Mouse (Mus musculus): ENCODE data around the gene Atg9a. TPM values are rescaled to one million over a fixed set of nuclear protein-coding genes. Genes with fewer than 3 reads are reported as not detected.

The Atg9a gene
- total RNA-seq, 2 experiments from 2014 or later = 38.0 to 43.7 TPM

DNA sequence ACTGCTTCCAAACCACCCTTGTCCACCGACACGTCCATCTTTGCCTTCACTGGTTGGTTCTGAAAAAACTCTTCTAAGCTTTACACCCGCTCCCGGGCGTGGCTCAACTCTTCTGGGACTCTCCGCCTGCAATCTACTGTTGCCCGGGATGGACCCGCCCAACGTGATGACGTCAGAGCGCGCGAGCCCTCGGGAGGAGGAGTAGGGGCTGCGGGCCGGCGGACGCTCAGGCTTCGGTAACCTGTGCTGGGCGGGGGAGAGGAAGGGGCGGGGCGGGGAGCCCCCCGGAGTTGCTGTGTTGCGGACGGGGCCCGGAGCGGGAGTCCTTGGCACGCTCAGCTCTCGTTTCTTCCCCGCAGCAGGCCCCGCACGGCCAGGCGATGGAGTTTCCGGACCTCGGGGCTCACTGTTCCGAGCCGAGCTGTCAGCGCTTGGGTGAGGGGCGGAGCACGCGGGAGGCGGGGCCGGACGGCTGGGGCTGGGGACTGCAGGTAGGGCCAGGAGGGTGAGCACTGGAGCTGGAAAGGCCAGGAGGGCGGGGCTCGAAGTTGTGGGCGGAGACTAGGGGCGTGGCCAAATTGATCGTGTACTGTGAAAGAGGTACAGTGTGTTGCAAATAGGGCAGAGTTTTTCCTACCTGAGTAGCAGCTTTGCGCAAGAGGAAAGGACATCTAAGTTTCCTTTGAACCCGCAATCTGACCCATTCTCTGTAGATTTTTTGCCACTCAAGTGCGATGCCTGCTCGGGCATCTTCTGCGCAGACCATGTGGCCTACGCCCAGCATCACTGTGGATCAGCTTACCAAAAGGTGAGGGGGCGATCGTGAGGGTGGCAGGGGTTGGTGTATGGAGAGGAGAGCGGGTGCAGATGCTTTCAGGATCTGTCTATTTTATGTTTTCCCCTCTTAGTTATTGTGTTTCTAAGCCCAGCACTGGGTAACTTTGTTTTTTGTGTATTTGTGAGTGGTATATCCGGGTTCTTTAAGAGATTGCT lies 23.2 kb downstream of the Atg9a start, which contains the start of gene Zfand2b:
Gene Zfand2b (plus strand): TSS at position 175 of the 993 bp plus-strand sequence.
- peak; percentile 99 for DNase-seq

DNA sequence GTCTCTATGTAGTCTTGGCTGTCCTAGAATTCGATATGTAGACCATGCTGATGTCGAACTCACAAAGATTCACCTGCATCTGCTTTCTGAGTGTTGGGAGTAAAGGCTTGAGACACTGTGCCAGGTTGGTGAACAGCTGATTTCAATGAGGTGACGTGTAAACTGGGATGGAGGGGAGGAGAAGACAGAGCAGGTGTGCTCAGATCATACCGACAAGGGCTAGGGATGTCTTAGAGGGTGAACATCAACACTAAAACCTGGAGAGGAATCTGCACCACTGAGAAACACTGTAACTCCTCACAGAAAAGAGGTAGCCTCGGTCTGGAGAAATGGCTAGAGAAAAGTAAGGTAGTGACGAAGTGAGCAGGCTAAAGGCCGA lies 23.9 kb downstream of the Atg9a start:
- DNase-seq = no peak

DNA sequence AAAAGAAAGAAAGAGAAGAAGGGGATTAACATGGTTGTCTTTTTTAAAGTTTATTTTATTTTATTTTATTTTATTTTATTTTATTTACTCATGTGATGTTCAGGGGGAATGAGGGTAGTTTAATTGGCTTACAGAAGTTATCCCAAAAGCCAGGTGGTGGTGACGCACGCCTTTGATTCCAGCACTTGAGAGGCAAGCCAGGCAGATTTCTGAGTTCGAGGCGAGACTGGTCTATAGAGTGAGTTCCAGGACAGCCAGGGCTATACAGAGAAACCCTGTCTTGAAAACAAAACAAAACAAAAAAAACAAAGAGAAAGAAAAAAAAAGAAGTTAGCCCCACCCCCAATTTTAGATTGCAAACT lies 31.8 kb downstream of the Atg9a start:
- no peak for DNase-seq

DNA sequence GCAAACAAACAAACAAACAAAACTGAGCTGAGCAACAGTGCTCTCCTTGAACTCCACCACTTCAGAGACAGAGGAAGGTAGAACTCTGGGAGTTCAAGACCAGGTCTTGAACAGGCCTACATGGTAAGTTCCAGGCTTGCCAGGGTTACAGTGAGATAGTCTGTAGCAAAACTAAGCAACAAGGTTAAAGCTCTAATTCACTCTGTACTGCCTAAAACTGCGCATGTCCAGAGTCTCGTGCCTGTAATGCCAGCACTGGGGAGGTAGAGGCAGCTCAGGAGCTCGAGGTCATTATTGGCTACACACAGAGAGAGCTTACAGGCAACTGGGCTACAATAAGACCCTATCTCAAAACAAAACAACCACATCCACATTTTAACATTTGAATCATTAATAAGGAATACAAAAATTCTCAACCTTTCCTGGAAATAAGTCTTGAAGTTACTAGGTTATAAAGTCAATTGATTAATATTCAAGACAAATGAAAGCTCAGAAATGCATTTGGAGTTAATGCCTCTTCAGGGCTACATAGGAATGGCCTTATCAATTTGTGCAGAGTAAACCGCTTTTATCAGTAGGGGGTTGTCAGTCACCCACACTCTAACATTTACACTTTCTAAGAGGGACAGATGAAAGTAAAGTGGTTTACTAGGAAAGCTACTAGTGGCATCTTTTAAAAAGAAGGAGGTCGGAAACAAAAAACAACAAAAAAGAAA lies 32.3 kb downstream of the Atg9a start:
- no peak for DNase-seq

DNA sequence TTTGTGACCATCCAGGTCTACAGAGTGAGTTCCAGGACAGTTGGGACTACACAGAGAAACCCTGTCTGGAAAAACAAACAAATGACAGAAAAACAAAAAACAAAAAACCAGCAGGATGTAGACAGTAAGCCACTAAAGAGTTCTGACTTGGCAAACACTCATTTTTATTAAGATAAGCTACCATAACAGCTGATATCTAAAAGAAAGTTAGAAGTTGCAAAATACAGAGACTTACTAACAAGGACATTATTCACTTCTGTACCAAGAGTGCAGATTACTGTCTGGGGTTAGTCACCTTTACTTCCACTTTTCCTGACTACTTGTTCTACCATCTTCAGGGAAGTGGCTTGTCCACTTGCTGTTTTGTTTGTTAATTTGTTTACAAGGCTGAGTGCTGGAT lies 33.0 kb downstream of the Atg9a start:
- DNase-seq = no peak

DNA sequence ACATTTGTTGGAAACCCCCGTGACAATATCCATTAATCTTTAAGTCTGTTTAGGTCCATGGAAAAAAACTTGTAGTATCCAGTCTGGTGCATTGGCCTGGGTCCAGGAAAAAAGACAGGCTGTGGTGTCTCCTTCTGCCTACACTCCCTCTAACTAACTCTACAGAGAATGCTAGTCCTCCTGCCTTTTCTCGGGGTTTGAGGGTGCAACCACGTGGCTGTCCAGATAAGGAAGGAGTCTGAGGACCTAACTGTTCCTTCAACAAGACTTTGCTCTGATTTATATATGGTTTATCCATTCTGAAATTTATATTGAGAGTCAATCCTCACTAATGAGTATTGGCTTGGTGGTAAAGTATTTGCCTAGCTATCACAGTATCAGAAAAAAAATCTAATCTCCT lies 36.2 kb downstream of the Atg9a start:
- DNase-seq = no peak

DNA sequence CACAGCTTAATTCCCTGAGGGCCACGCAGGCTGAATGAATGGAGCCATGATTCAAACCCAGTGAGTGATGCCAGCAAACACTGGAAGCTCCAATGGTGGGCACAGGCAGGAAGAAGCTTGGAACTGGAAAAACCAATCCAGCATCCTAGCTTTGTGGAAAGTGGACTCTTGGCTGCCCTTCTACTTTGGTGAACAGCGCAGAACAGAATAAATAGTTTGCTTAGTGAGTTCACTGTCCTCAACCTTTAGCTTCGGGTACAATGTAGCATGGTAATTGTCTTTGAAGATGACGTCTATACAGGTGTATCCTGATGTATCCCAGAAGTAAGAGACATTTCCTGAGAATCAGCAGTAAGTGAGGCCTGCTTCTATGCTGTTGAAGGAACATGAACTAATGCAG lies 43.3 kb downstream of the Atg9a start:
- DNase-seq = no peak

DNA sequence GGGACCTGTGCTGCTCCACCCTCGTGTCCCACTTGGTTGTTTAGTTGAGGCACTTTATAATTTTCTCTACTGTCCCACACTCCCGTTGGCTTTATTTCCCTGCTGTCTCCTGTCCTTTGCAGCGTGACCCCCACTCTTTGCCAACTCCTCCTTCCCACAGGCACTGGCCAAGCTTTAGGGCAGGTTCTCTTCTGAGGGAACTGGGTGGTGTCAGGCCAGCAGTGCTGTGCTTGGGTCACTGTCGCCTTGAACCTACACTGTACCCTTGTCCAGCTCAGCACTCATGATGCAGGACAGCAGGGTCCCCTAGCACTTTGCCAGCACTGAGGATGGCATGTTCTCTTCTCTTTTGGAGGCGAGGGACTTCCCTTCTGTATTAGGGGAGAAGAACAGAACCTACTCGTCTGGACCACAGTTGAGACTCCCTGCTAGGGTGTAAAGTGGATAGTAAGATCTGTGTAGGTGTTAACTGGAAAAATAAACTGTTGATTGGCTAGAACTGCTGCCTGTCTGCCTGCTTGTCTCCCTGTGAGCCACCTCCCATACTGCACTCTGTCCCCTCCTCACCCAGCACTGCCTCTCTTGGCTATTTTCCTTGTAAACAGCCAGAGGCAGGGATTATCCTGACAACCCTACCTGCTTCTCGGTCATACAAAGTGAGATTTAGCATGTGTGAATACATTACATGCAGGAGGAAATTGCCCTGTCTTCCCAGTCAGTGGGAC lies 44.4 kb downstream of the Atg9a start:
- no peak for DNase-seq

DNA sequence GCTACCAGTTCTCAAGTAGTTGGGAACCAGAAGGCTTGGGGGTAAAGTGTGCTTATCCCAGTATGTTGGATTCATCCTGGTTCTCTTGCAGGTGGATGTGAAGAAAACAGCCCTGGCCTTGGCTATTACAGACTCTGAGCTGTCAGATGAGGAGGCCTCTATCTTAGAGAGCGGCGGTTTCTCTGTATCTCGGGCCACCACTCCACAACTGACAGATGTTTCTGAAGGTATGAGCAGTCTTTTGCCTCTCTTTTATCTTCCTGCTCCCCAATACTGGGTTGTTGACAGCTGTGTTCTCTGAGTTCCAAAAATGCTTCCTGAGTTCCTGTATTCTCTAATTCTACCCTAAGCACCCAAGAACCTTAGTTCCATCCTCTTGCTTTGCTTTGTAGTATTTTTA lies 46.4 kb downstream of the Atg9a start:
- DNase-seq = no peak

DNA sequence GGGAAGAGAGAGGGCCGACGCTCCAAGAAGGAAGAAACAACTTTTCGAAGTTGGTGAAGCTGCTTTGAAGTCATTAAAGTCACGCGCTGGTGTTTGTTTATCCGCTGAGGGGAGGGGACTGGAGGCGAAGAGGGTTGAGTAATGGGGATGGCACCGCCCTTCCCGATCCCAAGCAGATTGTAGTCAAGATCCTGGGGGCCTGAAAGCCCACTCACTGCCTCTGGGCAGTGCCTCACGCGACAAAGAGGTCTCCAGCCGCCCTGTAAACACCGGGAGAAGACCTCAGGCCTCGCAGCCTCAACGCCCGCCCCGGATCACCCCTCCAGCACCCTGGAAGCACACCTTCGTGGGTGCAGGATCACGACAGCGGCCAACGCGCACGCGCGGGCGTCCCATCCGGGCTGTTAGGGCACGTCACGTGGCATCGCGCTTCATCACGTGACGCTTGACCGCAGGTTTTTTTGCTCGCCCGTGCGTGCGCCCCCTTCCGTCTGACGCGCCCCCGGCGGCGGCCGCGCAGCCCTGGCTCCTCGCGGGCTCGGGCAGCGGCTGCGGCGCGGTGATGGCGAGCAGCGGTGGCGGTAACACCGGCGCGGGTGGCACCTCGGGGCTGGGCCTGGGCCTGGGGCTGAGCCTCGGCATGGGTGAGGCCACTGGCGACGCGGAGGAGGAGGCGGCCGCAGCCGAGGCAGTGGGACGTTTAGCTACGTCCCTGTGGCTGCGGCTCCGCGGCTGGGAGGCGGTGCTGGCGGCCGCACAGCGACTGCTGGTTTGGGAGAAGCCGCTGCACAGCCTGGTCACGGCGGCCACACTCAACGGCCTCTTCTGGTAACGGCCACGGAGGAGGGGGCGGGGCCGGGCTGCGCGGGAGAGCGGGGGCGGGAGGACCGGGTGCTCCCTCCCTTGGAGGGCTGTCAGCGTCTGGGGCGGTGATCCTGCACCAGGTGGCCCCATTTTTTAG lies 49.4 kb downstream of the Atg9a start, which contains the start of the genes Cnppd1 and Retreg2:
Gene Cnppd1 (minus strand): TSS at position 411 of the 961 bp plus-strand sequence.
Gene Retreg2 (plus strand): TSS at position 478 of the 961 bp plus-strand sequence.
- DNase-seq = peak; percentile 97 to 98

DNA sequence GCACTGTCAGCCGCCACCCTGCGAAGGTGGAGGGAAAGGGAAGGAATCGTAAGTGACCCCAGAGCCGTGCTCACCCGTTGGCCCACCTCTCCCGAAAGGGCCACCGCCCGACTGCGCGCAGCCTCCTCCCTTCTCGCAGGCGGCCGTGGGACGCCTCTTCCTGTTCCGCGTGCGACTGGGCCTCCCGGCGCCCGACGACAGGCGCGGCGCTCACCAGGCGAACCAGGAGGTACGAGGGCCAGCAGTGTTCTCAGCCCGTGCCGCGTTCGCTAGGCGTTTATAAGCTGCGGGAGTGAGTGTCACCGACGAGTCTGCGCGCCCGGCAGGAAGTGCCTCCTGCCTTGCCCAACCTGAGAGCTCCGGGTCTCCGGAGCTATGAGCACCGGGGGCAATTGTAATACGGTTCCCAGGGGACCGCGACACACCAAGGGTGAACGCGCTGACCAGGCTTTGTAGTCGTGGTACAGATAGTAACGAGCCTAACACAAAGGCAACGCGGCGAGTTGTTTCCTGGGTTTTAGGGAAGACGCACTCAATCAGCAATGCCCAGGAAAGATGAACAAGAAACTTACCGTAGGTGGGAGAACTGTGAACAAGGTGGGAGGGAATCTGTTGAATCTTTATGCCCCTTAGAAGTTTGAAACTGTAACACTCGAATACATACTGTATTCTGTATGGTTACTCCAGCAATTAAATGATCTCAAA lies 50.4 kb downstream of the Atg9a start:
- DNase-seq = peak; percentile 78 to 83

DNA sequence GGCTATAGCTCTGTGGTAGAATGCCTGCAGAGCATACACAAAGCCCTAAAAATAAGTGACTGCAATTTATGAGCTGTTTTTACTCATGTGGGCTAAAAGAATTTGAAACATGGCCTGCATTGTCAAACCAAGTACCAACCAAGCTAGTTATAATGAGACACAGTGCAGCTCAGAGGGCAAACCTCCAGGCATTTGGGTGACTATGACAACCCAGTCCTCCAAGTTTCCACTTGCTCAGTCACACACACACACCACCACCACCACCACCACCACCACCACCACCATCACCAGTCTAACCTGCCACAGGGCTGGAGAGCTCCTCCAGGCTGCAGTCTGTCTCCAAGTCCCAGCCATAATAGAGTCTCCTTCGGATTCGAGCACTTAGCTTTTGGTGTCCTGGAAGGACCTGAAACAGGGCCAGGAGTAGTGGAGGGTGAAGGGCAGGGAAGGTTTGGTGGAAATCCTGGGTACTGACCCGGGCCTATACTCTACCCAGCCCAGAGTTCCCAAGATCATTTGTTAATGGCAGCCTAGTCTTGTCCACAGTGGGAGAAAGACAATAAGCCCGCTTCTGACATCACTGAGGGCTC lies 51.3 kb downstream of the Atg9a start:
- peak in 1 of 2 experiments; percentile 10 for DNase-seq

DNA sequence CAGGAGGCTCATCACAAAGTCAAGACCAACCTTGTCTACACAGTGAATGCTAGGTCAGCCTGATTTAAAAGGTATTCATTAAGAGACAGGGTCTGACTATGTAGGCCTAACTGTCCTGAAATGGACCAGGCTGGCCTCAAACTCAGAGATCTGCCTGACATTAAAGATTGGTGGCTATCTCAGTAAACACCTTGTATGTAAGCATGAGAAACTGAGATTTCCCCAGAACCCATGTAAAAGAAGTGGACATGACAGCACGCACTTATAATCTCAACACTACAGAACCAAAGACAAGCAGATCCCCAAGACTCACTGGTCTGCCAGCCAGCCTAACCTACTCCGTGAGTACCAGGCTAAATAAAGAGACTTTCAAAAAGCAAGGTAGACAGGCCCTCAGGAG lies 53.5 kb downstream of the Atg9a start:
- no peak for DNase-seq

DNA sequence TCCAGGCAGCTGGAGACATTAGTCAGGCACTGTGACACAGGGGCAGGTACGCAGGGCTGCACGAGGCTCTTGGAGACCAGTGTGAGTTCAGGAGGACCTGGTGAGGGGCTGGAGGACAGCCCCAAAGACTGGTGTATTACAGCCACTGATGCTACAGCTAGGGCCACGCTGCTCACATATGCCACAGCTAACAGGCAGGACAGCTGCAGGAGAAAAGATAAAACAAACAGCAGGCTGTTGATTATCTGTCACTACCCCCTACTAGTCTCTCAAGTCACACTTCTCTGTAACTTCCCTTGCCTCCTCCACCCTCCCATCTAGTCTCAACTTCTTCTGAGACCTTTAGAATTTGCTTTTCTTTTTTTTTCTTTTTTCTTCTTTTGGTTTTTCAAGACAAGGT lies 55.3 kb downstream of the Atg9a start:
- DNase-seq = no peak

DNA sequence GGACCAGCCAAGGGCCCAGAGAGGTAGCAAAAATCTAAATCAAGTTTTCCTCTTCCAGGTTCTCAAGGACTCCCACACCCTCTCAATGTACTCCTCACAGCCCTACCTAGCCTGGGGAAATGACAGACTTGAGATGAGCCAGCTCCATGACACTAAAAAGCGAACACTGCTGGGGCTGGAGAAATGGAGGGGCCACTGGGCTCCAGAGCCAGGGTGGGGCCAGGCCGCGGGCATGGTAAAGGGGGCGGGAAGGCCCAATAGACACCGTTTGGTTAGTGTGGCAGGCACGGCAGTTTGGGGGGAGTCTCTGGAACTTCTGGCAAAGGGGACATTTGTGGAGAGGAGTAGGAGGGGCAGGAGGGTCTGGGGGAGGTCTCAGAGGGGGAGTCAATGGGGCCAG lies 55.7 kb downstream of the Atg9a start:
- DNase-seq = no peak

DNA sequence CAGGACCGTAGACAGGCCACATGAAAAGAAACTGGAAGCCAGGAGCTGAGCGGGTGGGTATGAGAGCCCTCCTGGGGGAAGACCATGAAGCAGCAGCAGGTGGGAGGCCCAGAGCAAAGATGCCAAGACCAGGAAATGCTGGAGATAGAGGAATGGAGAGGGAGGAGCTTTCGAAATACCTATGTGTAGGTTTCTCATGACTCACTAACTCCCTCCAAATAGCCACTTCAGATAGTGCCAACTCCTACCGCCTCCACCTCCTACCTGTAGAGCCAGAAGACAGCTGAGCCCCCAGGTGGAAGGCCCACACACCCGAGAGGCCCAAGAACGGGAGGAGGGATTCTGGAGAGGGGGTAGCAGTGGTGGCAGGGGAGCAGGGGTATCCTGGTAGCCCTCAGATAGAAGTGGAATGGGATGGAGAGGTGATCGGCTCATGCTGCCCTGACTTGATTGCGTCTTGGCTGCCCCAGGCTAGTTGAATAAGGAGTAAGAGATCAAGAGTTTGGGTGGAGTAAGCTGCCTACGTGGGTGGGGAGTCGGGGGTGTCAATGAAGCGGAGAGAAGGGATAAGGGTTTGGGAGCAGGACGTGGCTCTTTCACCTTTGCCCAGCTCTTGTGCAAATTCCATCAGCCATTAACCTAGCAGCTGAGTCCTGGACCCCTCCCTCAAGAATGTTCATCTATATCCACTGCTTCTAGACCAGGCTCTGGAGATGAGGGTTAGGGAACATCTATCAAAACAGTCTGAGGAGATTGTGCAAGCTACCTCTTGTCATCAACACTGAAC lies 58.4 kb downstream of the Atg9a start, which contains the start of gene Slc23a3:
Gene Slc23a3 (minus strand): TSS at position 470 of the 787 bp plus-strand sequence.
- DNase-seq = no peak

Data from adrenal gland, postnatal 36 days (tissue).